Mouse (Mus musculus): ENCODE results near the gene Ywhab.

DNA sequence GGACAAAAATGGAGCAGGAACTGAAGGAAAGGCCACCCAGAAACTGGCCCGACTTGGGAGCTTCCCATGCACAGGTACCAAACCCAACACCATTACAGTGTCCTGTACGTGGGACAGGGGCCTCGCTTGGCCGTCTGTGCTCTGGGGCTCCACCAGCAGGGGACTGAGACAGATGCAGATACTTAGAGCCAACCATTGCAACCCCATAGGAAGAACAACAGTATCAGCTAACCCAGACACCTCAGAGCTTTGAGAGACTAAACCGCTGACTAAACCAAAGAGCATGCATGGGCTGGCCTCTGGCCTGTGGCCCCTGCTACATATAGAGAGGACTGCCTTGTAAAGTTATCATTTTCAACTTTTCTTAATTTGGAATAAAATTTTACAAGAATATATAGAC lies 9.7 kb downstream of the Ywhab start:
- no peak for TF ChIP-seq GATA1 (IDR thresholded peaks at IDR 0.05; ENCODE audit: borderline replicate concordance, low read length)
- no peak for TF ChIP-seq FLI1 (IDR thresholded peaks at IDR 0.05; ENCODE audit: low read length)
